Mouse (Mus musculus) urinary bladder, postnatal 4 days (tissue): ENCODE data around the gene Sidt1.
"Not testable (repeated sequence)": the region's sequence is repeated elsewhere in the genome, so short reads cannot be mapped to it uniquely, and the experiment has no call there.

ENCODE experiments used
- DNase-seq, 2 experiments: peaks; one replicate each; pipeline ENCODE4 v3.0.0; 2021 to 2022; ENCODE audit warnings: low spot score in 2 of 2

Gene Sidt1

GRCm38 (mm10) chr16:44303822-44304221, 29.2 kb downstream of the Sidt1 start:
- no peak for DNase-seq

DNA sequence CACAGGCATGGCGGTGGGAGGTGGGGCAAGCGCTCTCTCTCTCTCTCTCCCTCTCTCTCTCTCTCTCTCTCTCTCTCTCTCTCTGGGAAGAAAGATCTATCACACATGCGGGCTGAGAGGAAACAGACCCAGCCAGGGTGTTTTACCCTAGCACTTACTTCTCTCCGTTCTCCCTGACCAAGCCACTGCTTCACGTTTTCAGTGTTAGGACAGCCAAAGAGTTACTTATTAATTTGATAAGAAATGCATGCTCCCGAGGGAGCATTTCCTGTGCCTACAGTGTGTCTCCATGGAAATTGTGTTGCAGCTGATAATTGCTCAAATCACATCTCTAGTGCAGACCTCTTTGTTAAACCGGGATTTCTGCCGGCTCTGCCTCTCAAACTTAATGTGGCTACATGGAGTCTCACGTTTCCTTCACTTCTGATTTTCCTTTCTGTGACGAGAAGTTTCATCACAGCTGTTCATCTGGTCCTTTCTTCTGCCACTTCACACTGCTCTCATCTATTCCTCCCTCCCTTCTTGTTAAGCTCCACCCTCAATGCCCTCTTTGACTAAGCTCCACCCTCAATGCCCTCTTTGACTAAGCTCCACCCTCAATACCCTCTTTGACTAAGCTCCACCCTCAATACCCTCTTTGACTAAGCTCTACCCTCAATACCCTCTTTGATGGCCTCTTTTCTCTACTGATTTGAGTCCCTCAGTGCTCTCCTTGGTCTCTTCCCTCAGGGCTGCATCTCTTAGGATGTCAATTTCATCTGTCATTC, 30.7 kb downstream of the Sidt1 start:
- DNase-seq, result no peak

- no peak for DNase-seq
Observed at GRCm38 (mm10) chr16:44299438-44300093, 33.4 kb downstream of the Sidt1 start.

DNA sequence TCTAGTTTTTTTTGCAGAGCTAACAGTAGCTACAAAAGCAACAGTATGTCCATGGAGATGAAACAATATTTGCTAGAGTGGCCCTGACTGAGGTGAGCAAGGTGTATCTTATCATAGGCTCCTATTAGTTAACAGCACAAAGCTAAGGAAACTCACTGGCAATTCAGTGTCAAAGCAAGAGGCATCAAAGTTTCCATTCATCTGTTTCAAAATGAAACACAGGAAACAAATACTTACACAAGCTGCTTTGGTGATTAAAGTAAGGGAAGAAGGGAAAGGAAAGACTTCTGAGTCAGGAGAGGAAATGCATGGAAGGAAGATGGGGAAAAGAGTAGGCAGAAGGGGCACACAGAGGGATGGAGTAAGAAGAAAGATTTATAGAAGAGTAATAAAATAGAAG, 39.0 kb downstream of the Sidt1 start:
- DNase-seq, result no peak

- DNase-seq, result not testable (repeated sequence)
Observed at GRCm38 (mm10) chr16:44292681-44293080, 40.3 kb downstream of the Sidt1 start.

- DNase-seq, result no peak
Observed at GRCm38 (mm10) chr16:44289004-44289648, 43.9 kb downstream of the Sidt1 start.

DNA sequence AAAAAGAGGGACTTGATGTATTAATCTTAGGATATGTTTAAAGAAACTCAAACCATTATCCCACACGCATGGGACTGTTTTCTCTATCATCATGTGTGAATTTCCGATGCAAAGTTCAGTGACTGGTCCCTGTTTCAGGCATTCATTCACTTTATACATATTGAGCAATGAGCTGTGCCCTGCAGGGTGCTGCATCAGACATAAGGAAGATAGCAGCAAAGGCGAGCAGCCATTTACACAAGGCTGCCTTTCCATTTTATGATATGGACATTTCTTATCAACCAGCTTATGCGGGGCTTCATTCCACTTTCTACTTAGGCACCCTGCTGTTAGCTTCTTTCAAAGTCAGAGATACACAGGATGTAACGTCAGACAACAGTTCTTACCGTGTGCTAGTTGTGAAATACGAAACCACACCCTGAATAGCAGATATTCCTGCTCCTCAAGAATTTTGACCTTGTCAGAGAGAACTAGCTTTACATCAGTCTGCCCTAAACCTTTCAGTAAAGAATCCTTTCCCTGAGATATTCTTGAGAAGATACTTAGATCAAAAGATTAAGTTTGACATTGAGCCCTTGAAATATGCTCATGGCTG, 45.5 kb downstream of the Sidt1 start:
- DNase-seq, result no peak

- no peak for DNase-seq
Observed at GRCm38 (mm10) chr16:44282614-44283325, 50.2 kb downstream of the Sidt1 start.

GRCm38 (mm10) chr16:44282036-44282435, 51.0 kb downstream of the Sidt1 start:
- no peak for DNase-seq

DNA sequence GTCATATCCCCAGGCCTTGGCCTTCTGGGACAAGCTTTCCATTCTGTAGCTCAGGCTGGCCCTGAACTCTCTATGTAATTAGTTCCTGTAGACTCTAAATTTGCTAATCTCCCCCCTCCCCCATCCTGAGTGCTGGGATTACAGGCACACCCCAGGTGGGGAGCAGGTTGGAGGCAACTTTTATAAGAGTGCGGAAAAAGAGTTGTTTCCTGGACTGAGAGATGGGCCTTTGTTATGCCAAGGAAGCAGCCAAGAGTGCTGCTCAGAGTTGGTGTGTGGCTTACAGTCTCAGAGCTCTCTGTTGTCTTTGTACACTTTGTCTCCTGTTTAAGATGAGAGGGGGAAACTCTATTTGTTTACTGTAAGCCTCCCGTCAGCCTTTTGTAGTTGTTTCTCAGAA, 52.2 kb downstream of the Sidt1 start:
- no peak for DNase-seq

DNA sequence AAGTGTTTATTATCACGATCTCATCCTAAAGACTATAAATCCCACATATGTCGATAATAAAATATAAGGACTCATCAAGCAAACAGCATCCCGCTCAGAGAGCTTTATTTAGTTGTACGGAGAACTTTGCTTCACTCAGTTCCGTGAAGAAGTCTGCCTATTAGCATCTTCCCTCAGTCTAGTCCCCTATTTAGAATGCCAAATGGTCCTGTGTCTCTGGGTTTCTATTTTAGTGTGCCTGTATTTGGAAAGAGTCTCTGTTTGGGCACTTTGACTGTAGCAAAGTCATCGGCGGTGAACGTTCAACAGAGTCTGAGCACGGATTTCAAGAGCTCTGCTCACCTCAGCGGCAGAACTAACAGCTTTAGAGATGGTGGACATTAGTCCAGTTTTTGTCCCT, 55.8 kb downstream of the Sidt1 start:
- no peak for DNase-seq

- DNase-seq, result no peak
Observed at GRCm38 (mm10) chr16:44271371-44272038, 61.5 kb downstream of the Sidt1 start.

GRCm38 (mm10) chr16:44270606-44271005, 62.4 kb downstream of the Sidt1 start:
- DNase-seq, result peak in 1 of 2 experiments; percentile 42

GRCm38 (mm10) chr16:44269578-44269977, 63.4 kb downstream of the Sidt1 start:
- DNase-seq, result no peak

DNA sequence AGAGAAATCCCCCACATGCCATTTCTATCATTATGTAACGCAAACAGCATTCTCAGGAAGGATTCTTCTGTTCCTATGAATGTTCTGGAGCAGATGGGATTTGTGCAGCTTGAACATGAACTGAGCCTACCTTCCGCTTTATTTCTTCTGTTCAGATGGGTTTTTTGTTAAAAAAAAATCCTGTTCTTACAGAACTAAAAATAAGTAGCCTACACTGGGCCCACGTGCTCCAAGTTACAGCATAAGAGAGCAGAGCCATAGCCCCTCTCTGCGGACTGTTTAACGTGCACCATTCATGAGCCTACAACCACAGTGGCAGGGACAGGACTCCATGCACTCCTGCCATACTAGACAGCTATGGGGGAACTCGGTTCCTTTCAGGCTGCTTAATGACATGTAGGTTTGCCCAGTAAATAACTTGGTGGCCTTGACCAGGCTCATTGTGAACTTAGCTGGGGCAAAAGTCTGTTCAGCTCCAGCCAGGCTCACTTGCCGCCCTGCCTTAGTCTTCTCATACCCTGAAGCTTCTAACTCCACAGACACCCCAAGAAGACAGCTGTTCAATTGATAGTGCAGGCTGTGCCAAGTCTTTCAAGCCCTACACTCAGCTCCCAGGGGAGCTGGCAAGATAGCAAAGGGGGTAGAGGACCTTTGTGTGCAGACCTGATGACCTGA, 64.3 kb downstream of the Sidt1 start:
- no peak for DNase-seq

DNA sequence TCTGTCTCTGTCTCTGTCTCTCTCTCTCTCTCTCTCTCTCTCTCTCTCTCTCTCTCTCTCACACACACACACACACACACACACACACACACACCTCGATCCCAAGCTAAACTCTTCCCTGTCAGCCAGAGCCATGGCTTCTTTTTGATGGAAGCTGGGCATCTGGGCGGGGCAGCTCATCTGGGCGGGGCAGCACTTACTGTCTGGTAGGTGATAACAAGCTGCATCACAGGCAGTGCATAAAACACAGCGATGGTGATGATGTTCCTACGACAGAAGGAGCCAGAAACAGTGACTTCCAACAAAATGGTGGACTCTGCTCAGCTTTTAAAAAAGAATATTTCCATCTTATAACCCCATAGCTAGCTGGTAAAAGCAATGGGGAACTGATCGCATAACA, 67.4 kb downstream of the Sidt1 start:
- DNase-seq, result no peak

- no peak for DNase-seq
Observed at GRCm38 (mm10) chr16:44264916-44265315, 68.1 kb downstream of the Sidt1 start.

GRCm38 (mm10) chr16:44257476-44257875, 75.5 kb downstream of the Sidt1 start:
- no peak for DNase-seq

- DNase-seq, result no peak
Observed at GRCm38 (mm10) chr16:44254698-44255097, 78.3 kb downstream of the Sidt1 start.

DNA sequence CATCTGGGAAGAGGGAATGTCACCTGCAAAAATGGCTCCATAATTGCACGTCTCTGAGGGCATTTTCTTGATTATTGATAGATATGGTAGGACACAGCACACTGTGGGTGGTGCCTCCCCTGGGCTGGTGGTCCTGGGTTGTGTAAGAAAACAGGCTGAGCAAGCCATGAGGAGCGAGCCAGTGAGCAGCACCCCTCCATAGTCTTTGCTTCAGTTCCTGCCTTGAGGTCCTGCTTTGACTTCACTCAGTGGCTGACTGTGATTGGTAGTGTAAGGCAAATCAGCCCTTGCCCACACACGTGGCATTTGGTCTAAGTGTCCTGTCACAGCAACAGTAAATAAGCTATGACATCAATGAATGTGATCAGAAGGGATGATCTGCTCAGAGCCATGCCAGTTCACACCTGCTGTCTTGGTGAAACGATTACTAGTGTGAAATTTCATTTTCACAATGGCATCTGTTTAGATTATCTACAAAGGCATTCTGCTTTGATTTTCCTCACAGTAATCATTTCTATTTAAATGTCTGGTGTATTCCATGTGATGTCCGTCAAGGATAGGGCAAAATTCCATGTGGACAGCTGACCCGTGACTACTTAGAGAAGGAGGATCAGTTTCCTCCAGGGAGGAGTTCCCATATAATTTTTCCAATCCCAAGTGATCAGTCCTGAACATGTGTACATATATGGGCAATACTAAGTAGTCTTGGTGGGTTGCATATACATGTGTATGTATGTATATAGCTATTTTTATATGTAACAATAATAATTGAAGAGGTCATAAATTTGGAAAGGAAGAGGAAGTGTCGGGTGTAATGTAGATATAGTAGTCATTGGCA, 79.0 kb downstream of the Sidt1 start:
- DNase-seq, result no peak
